Mouse (Mus musculus) retina, adult 2 months (tissue): ENCODE data around the gene Vmn2r33.
"Not testable (repeated sequence)": the region's sequence is repeated elsewhere in the genome, so short reads cannot be mapped to it uniquely, and the experiment has no call there.

ENCODE experiments used
- DNase-seq: peaks from one replicate; pipeline ENCODE4 v3.0.0-alpha.2; 2012; ENCODE audit warnings: low read depth, low spot score

The Vmn2r33 gene

GRCm38 (mm10) chr7:7566686-7567085 is at the start of gene Vmn2r33:
Gene Vmn2r33, minus strand, starts transcription at chr7:7566786.
- not testable (repeated sequence) for DNase-seq
